Mouse (Mus musculus): Measurements from ENCODE around the gene Ksr1.

Ksr1 gene

GRCm38 (mm10) chr11:79066191-79066530, 80.0 kb downstream of the Ksr1 start:
- no peak for DNase-seq (ENCODE audit: low read depth, low spot score)

- no peak for DNase-seq (ENCODE audit: low read depth, low spot score)
Observed at GRCm38 (mm10) chr11:79065463-79066190, 80.6 kb downstream of the Ksr1 start.

DNA sequence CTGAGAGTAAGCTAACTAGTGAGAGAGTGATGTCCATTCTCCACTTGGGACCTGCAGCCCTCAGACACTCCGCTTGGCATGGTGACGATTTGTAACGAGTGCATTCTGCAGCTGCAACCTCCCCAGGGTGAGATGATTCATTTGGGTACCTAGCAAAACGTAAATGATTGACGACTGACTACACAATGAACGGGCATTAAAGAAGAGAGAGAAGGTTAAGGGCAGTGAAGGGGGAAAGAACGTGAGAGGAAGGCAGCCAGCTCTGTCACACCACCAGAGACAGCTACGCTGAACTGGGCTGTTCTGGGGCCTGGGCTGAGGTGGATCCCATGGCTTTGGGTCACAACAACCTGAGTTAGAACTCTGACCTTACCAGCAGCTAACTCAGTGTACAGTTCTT, 81.9 kb downstream of the Ksr1 start:
- no peak for DNase-seq (ENCODE audit: low read depth, low spot score)

DNA sequence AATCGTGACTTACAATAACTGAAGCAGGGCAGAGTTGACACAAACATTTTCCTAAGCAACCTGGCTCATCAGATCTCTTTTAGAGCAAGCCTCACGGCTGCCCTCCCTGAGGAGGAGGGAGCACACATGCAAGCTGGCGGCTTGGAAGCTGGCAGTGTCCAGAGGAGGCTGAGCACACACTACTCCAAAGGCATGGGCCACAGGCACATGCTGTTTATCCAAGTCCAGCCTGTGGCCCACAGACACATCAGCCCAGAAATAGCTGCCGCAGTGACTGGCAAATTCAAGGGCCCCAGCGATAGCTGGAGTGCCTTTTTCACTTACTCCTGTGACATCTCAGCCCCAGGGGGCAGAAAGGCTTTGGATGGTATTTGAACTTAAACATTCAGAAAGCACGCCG, 82.6 kb downstream of the Ksr1 start:
- no peak for DNase-seq (ENCODE audit: low read depth, low spot score)

GRCm38 (mm10) chr11:79062897-79063296, 83.3 kb downstream of the Ksr1 start:
- DNase-seq (ENCODE audit: low read depth, low spot score): no peak

- DNase-seq (ENCODE audit: low read depth, low spot score): peak; percentile 45
Observed at GRCm38 (mm10) chr11:79061839-79062238, 84.4 kb downstream of the Ksr1 start.

- no peak for DNase-seq (ENCODE audit: low read depth, low spot score)
Observed at GRCm38 (mm10) chr11:79059850-79060249, 86.4 kb downstream of the Ksr1 start.

- no peak for DNase-seq (ENCODE audit: low read depth, low spot score)
Observed at GRCm38 (mm10) chr11:79059062-79059461, 87.1 kb downstream of the Ksr1 start.

DNA sequence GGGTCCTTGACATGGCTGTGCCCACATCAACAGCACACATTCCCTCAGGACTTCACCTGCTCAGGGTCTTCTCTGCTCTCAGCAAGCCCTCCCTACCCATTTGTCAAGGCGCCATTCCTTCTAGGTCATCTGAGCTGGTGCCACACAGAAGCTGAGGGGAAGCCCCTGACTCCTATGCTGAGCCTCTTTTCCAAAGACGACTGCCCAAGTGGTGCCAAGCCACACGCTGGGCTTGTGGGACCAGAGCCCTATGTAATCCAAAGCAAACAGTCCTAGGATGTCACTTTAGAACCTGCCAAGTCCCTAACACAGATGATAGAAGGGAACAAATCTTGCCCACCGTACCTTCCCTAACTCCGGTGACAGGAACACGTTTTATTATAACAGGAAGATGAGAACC, 87.6 kb downstream of the Ksr1 start:
- DNase-seq (ENCODE audit: low read depth, low spot score): no peak

DNA sequence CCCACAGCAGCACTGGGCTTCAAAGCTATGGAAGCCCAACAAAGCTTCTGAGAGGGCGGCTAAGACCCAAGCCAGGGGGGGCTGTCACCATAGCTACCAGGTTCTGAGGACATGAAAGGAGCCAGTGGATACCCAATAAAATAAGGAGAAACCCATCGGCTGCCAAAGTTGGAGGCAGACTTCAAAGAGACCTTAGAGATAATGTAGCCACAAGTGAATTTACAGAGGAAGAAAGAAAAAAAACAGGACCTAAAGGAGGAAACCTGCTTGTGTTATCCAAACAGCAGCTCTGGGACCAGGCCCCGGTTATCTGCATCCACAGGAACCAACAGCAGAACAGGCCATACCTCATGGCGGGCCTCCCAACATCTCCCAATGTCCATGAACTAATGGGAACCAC, 88.4 kb downstream of the Ksr1 start:
- no peak for DNase-seq (ENCODE audit: low read depth, low spot score)

- no peak for DNase-seq (ENCODE audit: low read depth, low spot score)
Observed at GRCm38 (mm10) chr11:79056891-79057290, 89.3 kb downstream of the Ksr1 start.

DNA sequence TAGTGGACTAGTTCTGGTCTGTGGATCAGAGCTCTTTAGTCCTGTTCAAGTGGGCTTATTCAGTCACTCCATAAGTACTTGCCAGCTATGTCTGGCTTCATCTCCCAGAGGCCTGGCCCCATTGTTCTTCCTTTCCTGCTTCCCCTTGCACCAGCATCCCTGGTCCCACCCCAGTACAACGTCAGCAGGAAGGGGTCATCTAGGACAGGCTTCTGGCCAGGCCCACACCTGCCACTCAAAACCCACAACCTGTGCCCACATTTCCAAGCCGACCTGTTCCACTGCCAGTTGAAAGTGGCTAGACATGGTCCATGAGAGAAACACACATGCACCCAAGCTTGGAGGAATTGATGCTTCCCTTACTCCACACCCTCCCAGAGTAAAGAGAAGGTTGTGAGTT, 90.2 kb downstream of the Ksr1 start:
- DNase-seq (ENCODE audit: low read depth, low spot score): no peak

- no peak for DNase-seq (ENCODE audit: low read depth, low spot score)
Observed at GRCm38 (mm10) chr11:79055161-79055560, 91.0 kb downstream of the Ksr1 start.

- no peak for DNase-seq (ENCODE audit: low read depth, low spot score)
Observed at GRCm38 (mm10) chr11:79054161-79055152, 91.8 kb downstream of the Ksr1 start.

GRCm38 (mm10) chr11:79053437-79053836, 92.8 kb downstream of the Ksr1 start:
- no peak for DNase-seq (ENCODE audit: low read depth, low spot score)

DNA sequence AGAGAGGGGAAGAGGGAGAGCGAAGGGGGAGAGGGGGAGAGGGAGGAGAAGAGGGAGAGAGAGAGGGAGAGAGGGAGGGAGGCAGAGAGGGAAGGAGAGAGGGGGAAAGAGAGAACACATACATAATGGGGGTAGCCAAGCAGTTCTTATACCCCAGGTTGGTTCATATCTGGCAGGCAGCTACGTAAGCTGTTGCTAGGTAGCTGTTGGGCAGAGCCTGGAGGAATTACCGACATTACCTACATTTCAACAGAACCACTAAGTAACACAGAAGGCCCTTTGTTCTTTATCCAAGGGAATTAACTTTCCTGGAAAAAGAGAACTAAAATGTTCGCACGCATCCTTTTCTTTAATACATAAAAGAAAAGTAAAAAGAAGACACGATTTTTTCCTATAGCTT, 93.4 kb downstream of the Ksr1 start:
- DNase-seq (ENCODE audit: low read depth, low spot score): no peak

GRCm38 (mm10) chr11:79051522-79051921, 94.7 kb downstream of the Ksr1 start:
- no peak for DNase-seq (ENCODE audit: low read depth, low spot score)

DNA sequence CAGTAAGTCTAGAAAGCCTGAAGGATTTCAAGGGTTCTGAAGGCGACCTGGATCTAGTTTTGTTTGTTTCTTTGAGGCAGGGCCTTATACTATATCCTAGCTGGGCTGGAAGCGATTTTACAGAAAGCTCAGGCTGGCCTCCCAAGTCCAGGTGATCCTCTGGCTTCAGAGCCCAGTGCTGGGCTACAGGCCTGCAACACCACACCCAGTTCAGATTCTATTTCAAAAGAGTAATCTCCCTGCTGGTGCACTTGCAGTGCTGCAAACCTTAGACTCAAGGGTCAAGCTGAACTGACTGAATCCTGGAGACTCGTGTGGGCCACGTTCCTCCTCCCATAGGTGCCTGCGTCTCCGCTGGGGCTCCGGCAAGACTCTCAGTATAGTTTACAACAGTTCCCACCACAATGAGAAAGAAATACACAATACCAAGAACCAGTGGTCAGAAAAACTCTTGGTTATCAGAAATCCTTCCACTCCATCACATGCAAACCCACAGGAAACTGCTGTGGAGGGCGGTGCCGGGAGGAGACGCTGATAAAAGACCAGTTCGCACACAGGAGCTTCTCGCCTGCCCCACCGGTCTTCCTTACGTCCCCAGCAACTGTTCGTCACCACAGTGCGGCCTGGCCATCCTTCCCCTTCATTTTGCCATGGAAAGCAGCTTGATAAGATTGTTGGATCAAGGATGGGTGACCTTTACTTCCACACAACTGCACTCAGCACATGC, 95.3 kb downstream of the Ksr1 start:
- no peak for DNase-seq (ENCODE audit: low read depth, low spot score)

GRCm38 (mm10) chr11:79048906-79049305, 97.3 kb downstream of the Ksr1 start:
- DNase-seq (ENCODE audit: low read depth, low spot score): peak; percentile 48

DNA sequence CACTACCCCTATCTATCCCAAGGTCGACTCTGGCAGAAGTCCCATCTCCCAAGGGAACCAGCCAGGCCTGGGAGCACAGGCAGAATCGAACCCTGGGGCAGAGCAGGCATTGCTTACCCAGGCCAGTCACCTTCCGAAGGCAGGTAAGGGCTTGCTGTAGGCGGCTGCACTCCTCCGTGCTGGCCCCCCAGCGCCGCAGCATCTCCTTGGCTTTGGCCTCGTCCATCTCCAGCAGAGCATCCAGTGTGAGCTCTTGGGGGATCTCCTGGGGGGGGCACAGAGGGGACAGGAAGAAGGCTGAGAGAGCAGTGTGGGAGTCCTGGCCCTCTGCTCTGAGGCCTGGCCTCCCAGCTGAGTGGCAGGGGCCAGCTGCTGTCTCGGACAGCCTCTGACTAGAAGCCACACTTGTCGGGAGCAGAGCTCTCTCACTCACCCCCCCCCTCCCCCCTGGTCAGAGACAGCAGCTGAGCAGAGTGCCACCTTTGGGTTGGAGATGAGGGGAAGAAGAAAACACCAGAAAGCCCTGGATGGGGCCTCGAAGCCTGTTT, 99.0 kb downstream of the Ksr1 start:
- no peak for DNase-seq (ENCODE audit: low read depth, low spot score)

- peak; percentile 27 for DNase-seq (ENCODE audit: low read depth, low spot score)
Observed at GRCm38 (mm10) chr11:79046561-79047155, 99.5 kb downstream of the Ksr1 start.
